Mouse (Mus musculus) liver, postnatal 0 days (tissue): ENCODE results near the gene Cfap74.

Experiments used
- CTCF ChIP-seq: sonication (generic); IDR thresholded peaks from 2 replicates; pipeline ENCODE4 v1.5.1; 2016; ENCODE audit warnings: antibody characterized with exemption, low read depth
- EP300 ChIP-seq: IDR thresholded peaks from 2 replicates; pipeline ENCODE4 v1.6.1; 2016; ENCODE audit warnings: antibody characterized with exemption, low read depth, mild to moderate bottlenecking

DNA sequence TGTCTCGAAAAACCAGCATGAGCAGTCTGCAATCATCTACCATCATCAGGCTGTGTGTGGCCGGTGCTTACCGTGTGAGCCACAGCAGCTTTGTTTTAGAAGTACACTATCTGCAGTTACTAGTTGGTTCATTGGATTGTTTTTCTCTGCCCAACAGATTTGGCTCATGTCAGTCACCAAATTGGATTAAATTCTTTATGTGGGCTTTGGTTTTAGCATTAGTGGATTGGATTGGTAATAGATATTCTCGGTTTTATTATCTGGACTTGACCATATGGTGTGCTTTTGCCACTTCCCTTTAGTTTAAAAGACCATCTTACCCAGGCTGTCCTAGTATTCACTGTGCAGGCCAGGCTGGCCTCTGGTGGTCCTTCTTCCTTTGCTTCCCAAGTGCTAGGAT lies 85.9 kb downstream of the Cfap74 start:
- TF ChIP-seq CTCF (no peak), EP300 (no peak)
